Mouse (Mus musculus) mesoderm, embryonic 11.5 days (tissue): Measurements from ENCODE around the gene Hsf4.
A peak's percentile ranks its signal among the peaks of the same experiment; 100 is the strongest.

Source experiments
- DNase-seq: peaks from one replicate; pipeline ENCODE4 v3.0.0-alpha.2; 2012; ENCODE audit warnings: low read depth, low spot score

Gene Hsf4

DNA sequence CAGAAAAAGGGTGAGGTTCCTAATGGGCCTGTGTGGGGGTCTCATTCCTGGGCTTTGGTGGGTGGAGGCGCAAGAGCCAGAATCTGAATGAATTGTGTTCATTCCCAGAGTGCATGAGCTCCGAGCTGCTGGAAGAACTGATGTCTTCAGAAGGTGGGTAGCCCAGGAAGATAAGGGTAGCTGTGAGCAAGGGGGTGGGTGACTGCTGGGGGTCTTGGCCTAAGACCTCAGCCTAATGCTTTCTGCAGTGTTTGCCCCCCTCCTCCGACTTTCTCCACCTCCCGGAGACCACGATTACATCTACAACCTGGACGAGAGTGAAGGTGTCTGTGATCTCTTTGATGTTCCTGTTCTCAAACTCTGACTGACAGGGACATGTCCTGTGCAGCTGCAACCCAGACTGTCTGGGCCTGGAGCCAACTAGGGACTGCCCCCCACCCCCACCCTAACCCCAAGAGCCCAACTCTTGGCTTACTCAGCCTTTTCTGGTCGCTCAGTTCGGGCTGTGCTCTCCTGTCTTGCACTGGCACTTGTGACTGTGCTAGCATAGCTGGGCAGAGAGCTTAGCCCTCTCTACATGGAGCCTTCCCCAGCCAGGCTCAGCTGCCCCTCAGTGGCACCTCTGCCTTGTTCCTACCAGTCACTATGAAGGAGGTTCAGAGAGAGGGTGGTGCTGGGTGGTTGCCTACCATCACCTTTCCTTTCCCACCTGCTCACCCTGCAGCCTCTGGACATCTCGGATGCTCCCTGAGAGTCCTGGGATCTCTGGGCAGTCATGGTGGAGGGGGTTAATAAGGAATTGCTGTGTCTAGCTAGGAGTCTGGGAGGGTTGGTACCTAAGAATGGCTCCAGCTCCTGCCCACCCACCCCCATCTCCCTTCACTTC, 35.0 kb downstream of the Hsf4 start:
- no peak for DNase-seq

DNA sequence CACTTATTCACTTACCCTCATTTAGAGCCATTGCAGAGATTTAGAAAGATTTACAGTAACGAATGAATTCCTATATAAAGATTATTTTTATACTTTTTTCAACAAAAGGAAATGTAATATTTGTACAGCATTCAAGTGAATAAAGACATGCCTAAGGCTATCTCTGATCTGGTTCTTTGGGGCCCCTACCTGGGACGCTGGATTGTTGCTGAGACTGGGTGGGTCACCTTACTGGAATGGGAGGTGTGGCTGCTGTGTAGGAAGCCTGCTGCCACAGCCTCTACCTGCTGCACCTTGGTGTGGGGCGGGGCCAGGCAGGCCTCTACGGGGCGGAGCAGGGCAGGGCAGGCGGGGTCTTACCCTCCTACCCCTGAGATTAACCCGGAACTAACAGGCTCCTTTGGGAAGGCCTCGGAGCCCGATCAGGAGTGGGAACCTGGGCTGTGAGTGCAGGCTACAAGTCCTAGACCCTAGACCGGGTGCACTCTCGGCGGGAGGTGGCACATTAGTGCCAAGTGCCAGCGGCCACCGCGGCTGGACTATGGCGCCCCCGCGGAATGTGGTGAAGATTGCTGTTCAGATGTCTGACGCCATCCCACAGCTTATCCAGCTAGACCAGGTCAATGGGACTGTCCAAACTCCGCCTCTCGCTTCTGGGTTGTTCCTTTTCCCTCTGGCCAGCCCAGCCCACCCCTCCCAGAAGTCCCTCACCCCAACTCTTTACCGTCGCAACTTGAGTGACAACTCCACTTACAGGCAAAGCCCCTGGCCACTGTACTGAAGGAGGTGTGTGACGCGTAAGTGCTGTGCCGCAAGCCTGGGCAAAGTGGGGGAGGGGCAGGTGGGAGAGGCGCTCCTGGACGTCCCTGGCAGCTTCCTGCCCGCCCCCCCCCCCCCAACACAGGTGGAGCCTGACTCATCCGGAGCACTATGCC, 35.9 kb downstream of the Hsf4 start, which contains the start of gene Elmo3:
Gene Elmo3, plus strand, starts transcription at position 391 of the 935 bp plus-strand sequence.
- peak; percentile 60 for DNase-seq

DNA sequence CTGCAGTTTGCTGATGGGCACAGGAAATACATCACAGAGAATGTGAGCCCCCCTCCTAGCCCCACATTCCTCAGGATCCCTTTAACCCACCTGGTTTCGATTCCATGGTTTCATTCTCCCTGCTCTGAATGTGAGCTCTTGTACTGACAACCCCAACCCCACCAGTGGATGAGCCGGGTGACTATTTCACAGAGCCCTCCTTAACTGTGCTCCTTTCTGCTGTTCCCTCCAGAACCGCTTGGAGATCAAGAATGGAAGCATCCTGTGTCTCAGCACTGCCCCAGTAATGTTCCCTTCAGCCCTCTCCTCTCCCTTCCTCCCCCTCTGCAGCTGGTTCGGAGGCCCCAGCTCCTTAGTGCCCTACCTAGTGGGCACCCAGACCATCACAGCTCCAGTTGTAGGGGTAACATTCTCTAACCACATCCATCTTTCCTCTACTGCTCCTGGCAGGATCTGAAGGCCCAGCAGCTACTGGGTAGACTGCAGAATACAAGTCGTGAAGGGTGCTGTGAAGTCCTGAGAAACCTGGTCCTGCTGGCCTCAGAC, 36.6 kb downstream of the Hsf4 start:
- DNase-seq = no peak

DNA sequence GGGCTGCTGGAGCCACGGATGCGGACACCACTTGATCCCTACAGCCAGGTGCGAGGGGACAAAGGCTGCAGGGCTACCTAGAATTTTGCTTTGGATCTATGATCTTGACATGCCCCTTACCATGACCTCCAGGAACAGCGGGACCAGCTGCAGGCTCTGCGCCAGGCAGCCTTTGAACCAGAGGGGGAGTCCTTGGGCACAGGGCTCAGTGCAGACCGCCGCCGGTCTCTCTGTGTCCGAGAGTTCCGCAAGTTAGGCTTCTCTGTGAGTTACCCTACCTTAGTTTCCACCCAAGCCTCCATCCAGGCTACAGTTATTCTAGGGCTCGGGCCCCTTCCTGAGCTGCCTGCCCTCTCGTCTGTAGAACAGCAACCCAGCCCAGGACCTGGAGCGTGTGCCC, 38.1 kb downstream of the Hsf4 start:
- DNase-seq = no peak

DNA sequence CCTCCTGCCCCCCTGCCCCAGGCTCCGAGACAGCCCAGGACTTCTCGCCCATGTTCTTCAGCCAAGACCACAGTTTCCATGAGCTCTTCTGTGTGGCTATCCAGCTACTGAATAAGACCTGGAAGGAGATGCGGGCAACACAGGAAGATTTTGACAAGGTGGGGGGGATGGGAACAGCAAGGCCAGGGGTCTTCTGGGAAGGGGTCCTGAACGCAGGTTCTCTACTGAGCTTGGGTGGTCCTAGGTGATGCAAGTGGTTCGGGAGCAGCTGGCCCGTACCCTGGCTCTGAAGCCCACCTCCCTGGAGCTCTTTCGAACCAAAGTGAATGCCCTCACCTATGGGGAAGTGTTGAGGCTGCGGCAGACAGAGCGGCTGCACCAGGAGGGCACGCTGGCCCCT, 38.8 kb downstream of the Hsf4 start:
- DNase-seq = no peak

DNA sequence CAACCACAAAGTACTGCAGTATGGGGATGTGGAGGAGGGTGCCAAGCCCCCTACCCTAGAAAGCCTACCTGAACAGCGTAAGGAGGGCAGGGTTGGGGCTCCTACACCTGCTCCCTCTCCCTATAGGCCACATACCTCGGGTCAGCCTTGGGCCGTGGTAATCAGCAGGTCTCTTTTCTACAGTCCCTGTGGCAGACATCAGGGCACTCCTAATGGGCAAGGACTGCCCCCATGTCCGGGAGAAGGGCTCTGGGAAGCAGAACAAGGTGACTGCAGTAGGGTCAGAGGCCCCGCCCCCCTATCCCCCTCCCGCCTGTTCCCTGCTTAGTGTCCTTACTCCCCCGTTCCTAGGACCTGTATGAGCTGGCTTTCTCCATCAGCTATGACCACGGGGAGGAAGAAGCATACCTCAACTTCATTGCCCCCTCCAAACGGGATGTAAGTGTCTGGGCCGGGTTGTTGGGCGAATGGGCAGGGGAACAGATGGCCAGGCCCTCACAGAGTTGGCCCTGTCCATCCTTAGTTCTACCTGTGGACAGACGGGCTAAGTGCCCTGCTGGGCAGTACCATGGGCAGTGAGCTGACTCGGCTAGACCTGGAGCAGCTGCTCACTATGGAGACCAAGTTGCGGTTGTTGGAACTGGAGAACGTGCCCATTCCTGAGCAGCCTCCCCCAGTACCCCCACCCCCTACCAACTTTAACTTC, 39.7 kb downstream of the Hsf4 start:
- no peak for DNase-seq

DNA sequence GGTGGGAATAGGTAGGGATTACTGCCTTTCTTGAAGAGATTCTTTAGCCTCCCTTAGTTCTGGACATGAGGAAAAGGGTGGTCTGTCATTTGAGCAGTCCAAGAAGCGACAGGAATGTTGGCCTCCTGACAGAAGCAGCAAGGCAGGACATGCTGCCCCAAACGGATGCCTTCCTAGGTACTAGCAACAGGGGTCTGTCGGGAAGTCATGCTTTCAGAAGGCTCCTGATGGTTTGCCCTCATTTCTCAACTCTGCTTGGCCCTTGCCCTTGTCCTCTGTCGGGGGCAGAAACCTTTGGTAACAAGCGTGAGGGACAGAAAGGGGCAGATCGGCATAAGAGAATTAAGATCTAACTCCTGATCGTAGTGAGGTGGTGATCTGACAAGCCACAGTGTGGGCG, 40.5 kb downstream of the Hsf4 start:
- no peak for DNase-seq

DNA sequence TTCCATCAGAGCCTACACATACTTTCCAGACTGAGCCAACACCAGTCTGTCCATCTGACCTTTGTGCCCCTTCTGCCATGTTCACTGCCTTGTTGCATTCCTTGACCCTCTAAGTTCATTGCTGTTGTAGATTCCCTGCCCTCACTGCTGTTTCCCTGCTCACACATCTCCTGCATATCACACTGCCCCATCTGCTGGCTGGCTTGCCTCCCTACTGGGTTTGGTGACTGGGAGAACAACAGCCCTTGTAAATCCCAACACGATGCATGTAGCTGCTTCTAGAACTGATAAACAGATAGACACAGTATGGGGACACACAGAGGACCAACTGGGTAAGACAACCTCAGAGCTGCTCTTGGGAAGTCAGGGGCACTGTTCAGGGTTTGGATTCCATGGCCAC, 42.1 kb downstream of the Hsf4 start:
- no peak for DNase-seq

DNA sequence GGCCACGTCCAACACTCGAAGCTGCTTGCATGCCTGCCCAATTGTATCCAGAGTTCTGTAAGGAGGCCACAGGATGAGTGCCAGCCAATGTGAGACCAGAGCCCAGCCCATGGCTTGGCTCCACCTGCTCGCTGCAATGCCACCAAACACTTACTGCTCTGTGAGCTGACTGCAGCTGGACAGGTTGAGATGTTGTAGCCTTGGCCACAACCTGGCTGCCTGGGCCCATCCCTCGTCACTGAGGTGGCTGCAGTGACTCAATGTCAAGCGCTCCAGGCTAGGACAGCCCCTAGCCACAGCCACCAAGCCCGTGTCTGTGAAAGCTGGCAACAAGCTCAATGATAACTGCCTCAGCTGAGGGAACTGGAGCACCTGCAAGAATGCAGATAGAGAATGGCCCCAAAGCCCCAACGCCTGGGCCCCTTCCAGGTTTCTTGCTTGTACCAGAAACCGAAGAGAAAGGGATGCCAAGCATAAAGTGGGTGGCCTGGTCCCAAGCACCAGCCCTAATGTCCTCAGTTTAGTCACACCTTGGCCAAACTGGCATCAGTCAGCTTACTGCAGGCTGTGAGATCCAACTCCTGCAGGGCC, 43.4 kb downstream of the Hsf4 start:
- DNase-seq = no peak

DNA sequence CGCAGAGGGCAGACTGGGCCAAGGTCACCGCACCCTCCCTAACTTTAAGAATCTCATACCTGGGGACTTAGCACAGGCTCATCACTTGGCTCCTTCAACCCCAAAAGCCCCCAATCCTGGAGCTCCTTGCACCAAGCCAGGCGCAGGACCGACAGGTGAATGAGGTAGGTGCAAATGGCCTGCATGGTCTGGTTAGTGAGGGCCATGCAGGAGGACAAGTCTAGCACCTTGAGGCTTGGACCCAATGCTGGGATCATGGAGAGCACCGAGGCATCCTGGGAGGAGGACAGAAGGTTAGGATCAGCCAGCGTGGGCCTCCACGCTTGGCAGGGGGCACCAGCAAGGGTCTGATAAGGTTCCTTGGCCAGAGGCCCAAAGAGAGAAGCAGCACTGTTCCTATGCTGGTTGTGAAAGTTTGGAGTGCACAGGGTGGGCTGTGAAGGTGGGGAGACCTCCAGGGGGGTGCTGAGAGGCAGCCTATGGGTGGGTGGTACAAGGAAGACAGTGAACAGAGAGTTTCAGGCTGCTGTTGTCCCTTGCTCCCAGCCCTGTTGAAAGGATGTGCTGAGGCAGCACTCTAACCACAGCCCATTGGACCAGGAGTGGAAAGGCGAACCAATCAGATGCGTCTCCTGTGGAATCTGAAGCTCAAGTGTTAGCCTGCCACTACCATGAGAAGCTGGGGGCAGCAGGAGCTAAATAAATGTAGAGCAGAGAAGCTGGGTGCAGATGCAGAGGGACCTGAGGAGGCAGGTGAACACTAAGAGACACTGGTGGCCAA, 44.2 kb downstream of the Hsf4 start:
- DNase-seq = no peak

DNA sequence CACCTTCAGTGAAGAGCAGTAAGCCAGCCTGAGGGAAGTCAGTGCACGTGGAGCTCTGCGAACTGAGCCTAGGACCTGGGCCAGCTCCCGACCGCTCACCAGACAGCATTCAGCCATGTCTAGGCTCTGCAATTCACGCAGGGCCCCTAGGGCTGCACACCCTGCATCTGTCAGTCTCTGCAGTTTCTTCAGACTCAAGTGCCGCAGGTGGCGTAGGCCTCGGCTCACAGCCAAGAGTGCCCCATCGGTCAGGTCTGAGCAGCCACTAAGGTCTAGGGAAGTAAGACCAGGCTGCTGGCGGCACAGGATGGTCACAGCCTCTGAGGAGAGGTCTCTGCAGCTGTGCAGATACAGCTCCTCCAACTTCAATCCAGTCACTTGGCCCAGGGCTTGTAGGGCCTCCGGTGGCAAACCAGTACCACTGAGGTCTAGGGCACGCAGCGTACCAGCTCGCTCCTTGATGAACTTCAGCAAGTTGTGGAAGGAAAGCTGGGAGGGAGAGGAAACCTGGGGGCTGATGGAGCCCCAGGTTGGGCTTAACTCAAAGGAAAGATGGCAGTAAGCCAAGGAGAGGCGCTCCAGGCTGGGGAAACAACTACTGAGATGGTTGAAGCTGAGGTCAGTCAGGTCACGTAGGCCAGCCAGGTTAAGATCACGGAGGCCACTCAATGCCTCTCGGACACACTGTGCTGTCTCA, 45.6 kb downstream of the Hsf4 start:
- no peak for DNase-seq

DNA sequence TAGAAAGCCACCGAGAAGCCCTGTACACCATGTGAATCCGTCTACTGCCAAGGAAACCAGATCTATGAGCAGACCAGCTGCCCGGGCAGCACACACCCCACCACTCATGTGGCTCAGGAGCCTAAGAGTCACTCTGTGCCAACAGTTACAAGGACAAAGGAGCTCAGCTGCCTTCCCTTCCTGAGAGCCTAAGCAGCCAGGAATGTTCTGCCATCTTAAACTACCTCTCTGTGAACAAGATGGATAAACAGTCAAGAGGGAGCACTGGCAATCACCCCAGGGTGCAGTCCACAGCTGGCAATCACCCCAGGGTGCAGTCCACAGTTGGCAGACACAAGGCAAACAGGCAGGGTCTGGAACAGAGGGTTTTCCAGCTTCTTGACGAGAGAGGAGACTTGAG, 48.3 kb downstream of the Hsf4 start:
- DNase-seq = no peak

DNA sequence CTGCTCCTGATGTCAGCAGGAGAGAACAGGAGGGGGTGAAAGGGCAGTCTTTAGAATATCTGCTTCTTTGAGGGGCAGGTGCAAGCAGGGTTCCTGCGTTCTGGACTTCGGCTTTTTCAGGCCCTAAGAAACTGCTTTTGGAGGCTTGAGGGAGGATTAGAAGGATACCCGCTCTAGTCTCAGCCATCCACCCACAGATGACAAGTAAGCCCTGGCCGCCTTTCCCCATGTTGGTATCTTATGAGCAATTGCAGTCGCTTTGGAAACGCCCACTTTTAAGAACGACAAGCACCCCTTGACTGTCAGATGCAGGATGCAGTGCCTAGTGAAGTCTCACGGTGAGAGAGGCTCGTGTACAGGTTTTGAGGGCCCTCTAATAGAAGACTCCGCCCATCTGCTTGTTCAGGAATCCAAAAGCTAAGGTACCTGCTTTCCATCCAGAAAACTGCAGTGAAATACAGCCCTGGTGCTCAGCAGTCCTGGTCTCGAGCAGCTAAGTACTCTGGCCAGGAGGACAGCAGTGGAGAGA, 49.1 kb downstream of the Hsf4 start:
- DNase-seq = no peak

DNA sequence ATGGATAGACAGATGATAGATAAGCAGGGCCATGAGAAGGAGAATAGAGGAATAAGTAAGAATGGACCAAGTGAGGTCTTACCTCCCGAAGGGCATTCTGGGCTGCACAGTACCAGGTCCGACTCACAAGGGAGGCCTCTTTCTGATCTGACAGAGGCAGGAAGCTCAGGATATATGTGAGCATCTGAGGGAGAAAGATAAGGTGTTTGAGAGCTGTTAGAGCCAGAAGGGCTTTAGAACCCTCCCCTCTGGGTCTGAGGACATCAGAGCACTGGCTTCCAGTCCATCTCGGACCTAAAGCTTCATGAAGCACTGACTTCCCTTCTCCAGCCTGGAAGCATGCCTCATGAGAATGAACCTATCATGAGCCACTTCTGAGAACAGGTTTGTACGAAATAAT, 53.6 kb downstream of the Hsf4 start:
- no peak for DNase-seq
